In genomic region chr9:88686719-88687118, GRCm38 (mm10) we compare ENCODE assay signal across 7 mouse cellular contexts. TPM values are rescaled to one million over a fixed set of nuclear protein-coding genes. Genes with fewer than 3 reads are reported as not detected.
"Had no signal": no experiment of that assay in that cellular context is flagged by ENCODE, and none has a peak within 500 bp of the region (broad histone marks: within the 10 kb centered on the region; RNA-seq: fewer than 3 reads in every experiment).

No protein-coding gene starts in this region.

RNA-seq across cellular contexts. Expression of gene Bcl2a1d, which starts 45.0 kb away (rescaled TPM):
- total RNA-seq: gastrocnemius, adult 8-10 months; gastrocnemius, postnatal 14 days; gastrocnemius, postnatal 36 days; hindbrain, postnatal 0 days; layer of hippocampus, adult 18-20 months; layer of hippocampus, postnatal 36 days; left cerebral cortex, postnatal 10 days had no signal
